Mouse (Mus musculus): ENCODE data around the gene Ihh. TPM values are rescaled to one million over a fixed set of nuclear protein-coding genes. Genes with fewer than 3 reads are reported as not detected.

The Ihh gene
- polyA plus RNA-seq, 1 experiment from 2014 or later = 0.32 TPM

DNA sequence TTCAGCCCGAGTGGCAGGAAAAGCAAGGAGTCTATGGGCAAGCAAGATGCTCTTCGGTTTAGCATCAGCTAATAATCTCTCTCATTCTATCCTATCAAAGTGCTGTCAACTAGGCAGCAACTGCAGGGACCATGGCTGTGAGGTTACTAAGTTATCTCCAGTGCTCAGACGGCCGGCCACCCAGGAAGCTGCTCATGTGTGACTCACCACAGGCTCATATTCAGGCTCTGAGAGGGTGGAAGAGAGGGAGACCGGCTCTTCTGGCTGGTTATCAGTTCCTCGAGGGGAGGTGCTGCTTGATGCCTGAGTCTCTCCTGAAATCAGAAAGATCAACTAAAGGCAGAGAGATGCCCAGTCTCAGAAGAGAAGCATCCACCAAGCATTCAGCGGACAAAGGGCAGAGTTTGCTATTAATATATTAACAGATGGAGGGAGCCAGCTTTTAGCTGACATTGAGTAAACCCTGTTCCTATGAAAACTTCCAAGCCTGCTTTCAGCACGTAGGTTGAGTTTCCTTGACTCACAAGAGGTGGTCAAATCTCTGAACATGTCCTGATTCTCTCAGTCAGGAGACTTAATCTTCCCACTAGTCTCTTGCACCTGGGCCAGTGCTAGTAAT, 16.6 kb upstream of the Ihh start:
- Histone ChIP-seq H3K9ac (replicated peaks; ENCODE audit: low read depth, low read length) (no peak overlapping the region), H3K27ac (ENCODE audit: low read depth, low read length) (no peak overlapping the region), H3K4me1 (ENCODE audit: control insufficient read depth, insufficient read depth, low read length) (0 out of 2 replicates have a peak, but pooled peaks cover 5% of the 10 kb centered on the region), H3K27me3 (ENCODE audit: control insufficient read depth, insufficient read depth, low read length) (peaks cover 3% of the 10 kb centered on the region; the same call in 1 of the 2 replicates), H3K36me3 (ENCODE audit: control insufficient read depth, insufficient read depth, low read length) (no peaks in the 10 kb centered on the region), H3K4me2 (ENCODE audit: low read depth, low read length) (no peak overlapping the region), H3K9me3 (ENCODE audit: control insufficient read depth, low read length) (no peaks in the 10 kb centered on the region), H3K4me3 (ENCODE audit: low read depth, low read length) (no peak overlapping the region)
- 76% methylated on average over 8 of the region's 8 CpGs for WGBS
- no peak for ATAC-seq (ENCODE audit: low read depth)

- no peaks in the 10 kb centered on the region for H3K36me3 ChIP-seq (ENCODE audit: control insufficient read depth, insufficient read depth, low read length)
- H3K27me3 ChIP-seq (ENCODE audit: control insufficient read depth, insufficient read depth, low read length) = peaks cover 3% of the 10 kb centered on the region; the same call in 1 of the 2 replicates
- H3K9ac ChIP-seq (replicated peaks; ENCODE audit: low read depth, low read length) = no peak overlapping the region
- ATAC-seq (ENCODE audit: low read depth) = no peak; the same call in 1 of the 2 replicates
- 0 out of 2 replicates have a peak, but pooled peaks cover 5% of the 10 kb centered on the region for H3K4me1 ChIP-seq (ENCODE audit: control insufficient read depth, insufficient read depth, low read length)
- H3K9me3 ChIP-seq (ENCODE audit: control insufficient read depth, low read length) = no peaks in the 10 kb centered on the region
- H3K4me2 ChIP-seq (ENCODE audit: low read depth, low read length) = peak overlapping the region; percentile 37; the same call in 1 of the 2 replicates
- WGBS = 6% methylated on average over 16 of the region's 16 CpGs
- H3K4me3 ChIP-seq (ENCODE audit: low read depth, low read length) = no peak overlapping the region
- no peak overlapping the region for H3K27ac ChIP-seq (ENCODE audit: low read depth, low read length)
These were observed 13.2 kb upstream of the Ihh start for GRCm38 (mm10) chr1:74964494-74965215.

- Histone ChIP-seq H3K4me3 (ENCODE audit: low read depth, low read length) (no peak overlapping the region), H3K27ac (ENCODE audit: low read depth, low read length) (no peak overlapping the region), H3K9ac (replicated peaks; ENCODE audit: low read depth, low read length) (no peak overlapping the region), H3K27me3 (ENCODE audit: control insufficient read depth, insufficient read depth, low read length) (peaks cover 3% of the 10 kb centered on the region; the same call in 1 of the 2 replicates), H3K4me1 (ENCODE audit: control insufficient read depth, insufficient read depth, low read length) (0 out of 2 replicates have a peak, but pooled peaks cover 5% of the 10 kb centered on the region), H3K36me3 (ENCODE audit: control insufficient read depth, insufficient read depth, low read length) (no peaks in the 10 kb centered on the region), H3K9me3 (ENCODE audit: control insufficient read depth, low read length) (no peaks in the 10 kb centered on the region), H3K4me2 (ENCODE audit: low read depth, low read length) (no peak overlapping the region)
- WGBS = 86% methylated on average over 5 of the region's 5 CpGs
- no peak for ATAC-seq (ENCODE audit: low read depth)
These were observed 11.4 kb upstream of the Ihh start for GRCm38 (mm10) chr1:74962853-74963227.

DNA sequence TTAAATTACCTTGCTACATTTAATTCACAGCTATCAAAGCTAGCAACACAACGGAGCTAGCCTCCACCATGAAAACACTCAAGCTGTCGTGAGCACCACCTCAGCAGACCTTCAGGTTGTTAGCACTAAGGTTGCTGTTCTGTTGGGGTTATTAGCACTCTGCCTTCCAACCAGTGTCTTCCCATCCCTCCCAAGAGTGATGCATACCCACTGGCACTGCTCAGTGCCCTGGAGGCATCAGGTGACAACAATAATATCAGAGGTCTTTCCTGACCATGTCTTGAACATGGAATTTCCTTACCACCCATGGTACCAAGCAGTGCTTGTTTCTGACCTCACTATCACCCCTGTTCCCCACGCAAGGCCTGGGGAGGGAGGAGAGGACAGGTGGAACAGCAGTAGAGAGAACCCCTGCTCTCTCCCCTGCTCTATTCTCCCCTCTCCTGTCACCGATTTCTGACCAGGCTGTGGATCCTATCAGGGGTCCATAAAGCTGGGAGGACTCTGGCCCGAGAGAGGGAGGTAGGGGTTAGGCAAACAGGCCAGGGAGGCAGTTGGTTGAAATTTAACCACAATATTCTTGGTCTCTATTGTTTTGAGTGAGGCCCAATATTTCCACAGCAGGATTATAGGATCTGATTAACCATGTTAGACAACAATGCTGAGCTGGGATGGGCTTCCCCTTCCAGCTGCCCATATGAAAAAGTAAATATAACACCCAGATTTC, 10.8 kb upstream of the Ihh start:
- no peak overlapping the region for H3K9ac ChIP-seq (replicated peaks; ENCODE audit: low read depth, low read length)
- 0 out of 2 replicates have a peak, but pooled peaks cover 5% of the 10 kb centered on the region for H3K4me1 ChIP-seq (ENCODE audit: control insufficient read depth, insufficient read depth, low read length)
- H3K4me3 ChIP-seq (ENCODE audit: low read depth, low read length) = no peak overlapping the region
- H3K4me2 ChIP-seq (ENCODE audit: low read depth, low read length) = no peak overlapping the region
- WGBS = 65% methylated on average over 5 of the region's 5 CpGs
- H3K9me3 ChIP-seq (ENCODE audit: control insufficient read depth, low read length) = no peaks in the 10 kb centered on the region
- no peaks in the 10 kb centered on the region for H3K36me3 ChIP-seq (ENCODE audit: control insufficient read depth, insufficient read depth, low read length)
- no peak overlapping the region for H3K27ac ChIP-seq (ENCODE audit: low read depth, low read length)
- no peak for ATAC-seq (ENCODE audit: low read depth)
- H3K27me3 ChIP-seq (ENCODE audit: control insufficient read depth, insufficient read depth, low read length) = peaks cover 3% of the 10 kb centered on the region; the same call in 1 of the 2 replicates

DNA sequence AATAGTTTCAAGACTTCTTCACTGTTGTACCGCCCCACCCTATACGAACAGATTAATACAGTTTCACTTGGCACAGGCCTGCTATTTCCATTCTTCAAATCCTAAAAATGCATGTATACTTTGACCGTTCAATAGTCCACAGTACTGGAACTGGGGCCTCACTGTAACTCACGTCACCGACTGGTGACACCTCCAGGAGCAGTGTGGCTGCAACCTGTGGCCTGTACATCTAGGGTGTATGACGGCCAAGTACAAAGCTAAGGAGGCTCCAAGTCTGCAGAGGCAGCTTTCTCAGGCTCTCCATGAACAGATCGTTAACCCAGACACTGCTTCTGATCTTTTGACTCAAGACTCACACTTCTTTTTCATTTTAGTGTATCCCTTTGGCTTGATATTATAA, 10.2 kb upstream of the Ihh start:
- ATAC-seq (ENCODE audit: low read depth) = no peak
- Histone ChIP-seq H3K27ac (ENCODE audit: low read depth, low read length) (no peak overlapping the region), H3K4me2 (ENCODE audit: low read depth, low read length) (no peak overlapping the region), H3K9ac (replicated peaks; ENCODE audit: low read depth, low read length) (no peak overlapping the region), H3K4me3 (ENCODE audit: low read depth, low read length) (no peak overlapping the region), H3K4me1 (ENCODE audit: control insufficient read depth, insufficient read depth, low read length) (0 out of 2 replicates have a peak, but pooled peaks cover 5% of the 10 kb centered on the region), H3K9me3 (ENCODE audit: control insufficient read depth, low read length) (no peaks in the 10 kb centered on the region), H3K27me3 (ENCODE audit: control insufficient read depth, insufficient read depth, low read length) (peaks cover 3% of the 10 kb centered on the region; the same call in 1 of the 2 replicates), H3K36me3 (ENCODE audit: control insufficient read depth, insufficient read depth, low read length) (no peaks in the 10 kb centered on the region)
- WGBS = 91% methylated on average over 7 of the region's 7 CpGs

- Histone ChIP-seq H3K36me3 (ENCODE audit: control insufficient read depth, insufficient read depth, low read length) (no peaks in the 10 kb centered on the region), H3K27ac (ENCODE audit: low read depth, low read length) (no peak overlapping the region), H3K4me1 (ENCODE audit: control insufficient read depth, insufficient read depth, low read length) (0 out of 2 replicates have a peak, but pooled peaks cover 5% of the 10 kb centered on the region), H3K4me2 (ENCODE audit: low read depth, low read length) (no peak overlapping the region), H3K9ac (replicated peaks; ENCODE audit: low read depth, low read length) (no peak overlapping the region), H3K9me3 (ENCODE audit: control insufficient read depth, low read length) (no peaks in the 10 kb centered on the region), H3K4me3 (ENCODE audit: low read depth, low read length) (no peak overlapping the region), H3K27me3 (ENCODE audit: control insufficient read depth, insufficient read depth, low read length) (peaks cover 3% of the 10 kb centered on the region; the same call in 1 of the 2 replicates)
- 91% methylated on average over 7 of the region's 7 CpGs for WGBS
- ATAC-seq (ENCODE audit: low read depth) = no peak
These were observed 8.6 kb upstream of the Ihh start for GRCm38 (mm10) chr1:74960059-74960458.

- WGBS = under 1% methylated on average over 82 of the region's 84 CpGs
- Histone ChIP-seq H3K27me3 (ENCODE audit: control insufficient read depth, insufficient read depth, low read length) (peaks cover 72% of the 10 kb centered on the region), H3K27ac (ENCODE audit: low read depth, low read length) (no peak overlapping the region), H3K4me2 (ENCODE audit: low read depth, low read length) (peak overlapping the region; percentile 52), H3K4me1 (ENCODE audit: control insufficient read depth, insufficient read depth, low read length) (peaks cover 23% of the 10 kb centered on the region; the same call in 1 of the 2 replicates), H3K4me3 (ENCODE audit: low read depth, low read length) (peak overlapping the region; percentile 24), H3K36me3 (ENCODE audit: control insufficient read depth, insufficient read depth, low read length) (no peaks in the 10 kb centered on the region), H3K9ac (replicated peaks; ENCODE audit: low read depth, low read length) (peak overlapping the region; percentile 25; the same call in 1 of the 2 replicates), H3K9me3 (ENCODE audit: control insufficient read depth, low read length) (no peaks in the 10 kb centered on the region)
- ATAC-seq (ENCODE audit: low read depth) = no peak
These were observed 639 bp downstream of the Ihh start for GRCm38 (mm10) chr1:74950576-74951490.

DNA sequence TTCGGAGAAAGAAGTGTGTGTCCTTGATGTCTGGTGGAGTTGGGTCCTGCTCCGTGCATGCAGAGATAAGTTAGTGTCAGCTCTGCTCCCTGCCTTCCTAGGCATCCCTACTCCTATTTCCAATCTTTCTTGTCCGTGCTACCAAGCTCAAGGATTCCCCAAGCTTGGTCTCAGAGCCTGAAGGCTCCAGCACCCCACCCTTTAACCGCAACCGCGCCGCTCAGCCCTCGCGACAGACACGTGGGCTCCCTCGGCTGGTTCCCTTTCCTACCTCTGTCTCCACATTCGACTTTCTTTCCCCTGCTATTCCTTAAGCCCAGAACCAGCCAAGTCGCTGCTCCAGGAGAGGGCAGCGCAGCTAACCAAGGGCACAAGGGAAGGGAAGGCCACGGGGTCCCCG, 1.4 kb downstream of the Ihh start:
- H3K9me3 ChIP-seq (ENCODE audit: control insufficient read depth, low read length) = no peaks in the 10 kb centered on the region
- no peaks in the 10 kb centered on the region for H3K36me3 ChIP-seq (ENCODE audit: control insufficient read depth, insufficient read depth, low read length)
- no peak overlapping the region for H3K9ac ChIP-seq (replicated peaks; ENCODE audit: low read depth, low read length)
- no peak overlapping the region for H3K27ac ChIP-seq (ENCODE audit: low read depth, low read length)
- WGBS = 3% methylated on average over 16 of the region's 16 CpGs
- no peak for ATAC-seq (ENCODE audit: low read depth)
- H3K27me3 ChIP-seq (ENCODE audit: control insufficient read depth, insufficient read depth, low read length) = peaks cover 72% of the 10 kb centered on the region
- H3K4me1 ChIP-seq (ENCODE audit: control insufficient read depth, insufficient read depth, low read length) = peaks cover 23% of the 10 kb centered on the region; the same call in 1 of the 2 replicates
- H3K4me2 ChIP-seq (ENCODE audit: low read depth, low read length) = no peak overlapping the region
- peak overlapping the region; percentile 24; the same call in 1 of the 2 replicates for H3K4me3 ChIP-seq (ENCODE audit: low read depth, low read length)
